8 mouse cellular contexts compared by ENCODE assay signal in the genomic region with DNA sequence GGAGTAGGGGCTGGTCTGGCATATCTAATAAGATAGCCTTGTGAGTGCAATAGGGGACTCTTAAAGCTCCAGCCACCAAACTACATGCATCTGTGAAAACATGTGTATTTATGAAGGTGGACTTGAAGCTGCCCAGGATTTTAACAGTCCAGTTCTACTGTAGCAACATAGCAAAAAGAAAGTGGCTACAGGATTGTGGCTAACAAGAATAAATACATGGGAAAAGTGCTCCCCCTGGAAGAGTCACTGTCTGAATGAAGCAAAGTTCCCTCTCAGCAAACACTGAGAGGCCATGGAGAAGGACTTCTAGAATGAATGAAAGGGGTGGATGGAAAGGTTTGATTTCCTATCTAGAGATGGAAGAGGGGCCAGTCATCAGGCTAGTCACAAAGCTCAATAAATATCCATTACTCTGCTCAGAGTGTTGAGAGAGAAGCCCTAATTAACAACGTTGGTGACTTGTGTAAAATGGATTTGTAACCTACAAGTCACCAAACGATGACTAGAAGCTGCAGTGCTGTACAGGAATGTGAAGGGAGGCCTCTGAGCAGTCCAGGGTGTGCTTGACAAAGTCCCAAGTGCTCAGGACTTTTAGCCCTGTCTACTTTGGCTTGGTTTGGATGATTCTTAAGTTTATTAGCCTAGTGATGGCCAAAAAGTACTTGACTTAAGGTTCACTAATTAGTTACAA. TPM values are rescaled to one million over a fixed set of nuclear protein-coding genes. Genes with fewer than 3 reads are reported as not detected.
DNase-seq lines count a peak whose midpoint lies in the region; ATAC-seq and TF ChIP-seq lines count a peak whose summit lies in the region.

No protein-coding gene starts in this region.

- H3K9me3 ChIP-seq in lung, embryonic 14.5 days (ENCODE audit: low read depth, low read length): no peaks in the 10 kb centered on the region
- H3K9me3 ChIP-seq in forebrain, embryonic 11.5 days (ENCODE audit: control insufficient read depth, low read length): no peaks in the 10 kb centered on the region
- H3K9me3 ChIP-seq in limb, embryonic 11.5 days (ENCODE audit: control insufficient read depth, low read length): no peaks in the 10 kb centered on the region
- H3K9me3 ChIP-seq in neural tube, embryonic 15.5 days (replicated peaks): no peaks in the 10 kb centered on the region

- peaks cover 24% of the 10 kb centered on the region; the same call in 1 of the 2 replicates for H3K4me1 ChIP-seq in lung, embryonic 14.5 days (ENCODE audit: insufficient read depth)
- H3K4me1 ChIP-seq in forebrain, embryonic 11.5 days (replicated peaks; ENCODE audit: control insufficient read depth, insufficient read depth, low read length): peaks cover 11% of the 10 kb centered on the region
- H3K4me1 ChIP-seq in limb, embryonic 11.5 days (ENCODE audit: control insufficient read depth, insufficient read depth, low read length): peaks cover 9% of the 10 kb centered on the region
- peaks cover 57% of the 10 kb centered on the region for H3K4me1 ChIP-seq in neural tube, embryonic 15.5 days

- 20% methylated on average over 2 of the region's 2 CpGs for WGBS in lung, embryonic 14.5 days
- 66% methylated on average over 2 of the region's 2 CpGs for WGBS in forebrain, embryonic 11.5 days
- 35% methylated on average over 2 of the region's 2 CpGs for WGBS in limb, embryonic 11.5 days
- 44% methylated on average over 2 of the region's 2 CpGs for WGBS in neural tube, embryonic 15.5 days

- TF ChIP-seq CTCF in lung, embryonic 14.5 days (IDR thresholded peaks at IDR 0.05; ENCODE audit: low read depth): no peak

- H3K4me2 ChIP-seq in lung, embryonic 14.5 days: peak overlapping the region; percentile 69
- H3K4me2 ChIP-seq in forebrain, embryonic 11.5 days (ENCODE audit: low read depth, low read length, severe bottlenecking): peak overlapping the region; percentile 64
- peak overlapping the region; percentile 93 for H3K4me2 ChIP-seq in limb, embryonic 11.5 days (ENCODE audit: low read depth, severe bottlenecking)
- peak overlapping the region; percentile 84 for H3K4me2 ChIP-seq in neural tube, embryonic 15.5 days

- H3K9ac ChIP-seq in lung, embryonic 14.5 days: peak overlapping the region; percentile 100
- H3K9ac ChIP-seq in forebrain, embryonic 11.5 days (ENCODE audit: low read length): peak overlapping the region; percentile 99
- peak overlapping the region; percentile 98 for H3K9ac ChIP-seq in limb, embryonic 11.5 days (ENCODE audit: low read length)
- H3K9ac ChIP-seq in neural tube, embryonic 15.5 days (replicated peaks): peak overlapping the region; percentile 98

- H3K36me3 ChIP-seq in lung, embryonic 14.5 days (ENCODE audit: insufficient read depth): peaks cover 55% of the 10 kb centered on the region
- peaks cover 15% of the 10 kb centered on the region for H3K36me3 ChIP-seq in forebrain, embryonic 11.5 days (ENCODE audit: control insufficient read depth, insufficient read depth, low read length)
- peaks cover 4% of the 10 kb centered on the region; the same call in 1 of the 2 replicates for H3K36me3 ChIP-seq in limb, embryonic 11.5 days (ENCODE audit: control insufficient read depth, insufficient read depth, low read length)
- peaks cover 29% of the 10 kb centered on the region for H3K36me3 ChIP-seq in neural tube, embryonic 15.5 days

- H3K27me3 ChIP-seq in lung, embryonic 14.5 days (ENCODE audit: insufficient read depth, low read length): no peaks in the 10 kb centered on the region
- no peaks in the 10 kb centered on the region for H3K27me3 ChIP-seq in forebrain, embryonic 11.5 days (ENCODE audit: control insufficient read depth, insufficient read depth, low read length)
- no peaks in the 10 kb centered on the region for H3K27me3 ChIP-seq in limb, embryonic 11.5 days (ENCODE audit: control insufficient read depth, insufficient read depth, low read length)
- no peaks in the 10 kb centered on the region for H3K27me3 ChIP-seq in neural tube, embryonic 15.5 days (replicated peaks)

- H3K4me3 ChIP-seq in lung, embryonic 14.5 days (ENCODE audit: low read depth, low read length): peak overlapping the region; percentile 99
- H3K4me3 ChIP-seq in forebrain, embryonic 11.5 days (ENCODE audit: low read depth, low read length): peak overlapping the region; percentile 99
- peak overlapping the region; percentile 100 for H3K4me3 ChIP-seq in limb, embryonic 11.5 days (ENCODE audit: low read depth, low read length)
- peak overlapping the region; percentile 92 for H3K4me3 ChIP-seq in neural tube, embryonic 15.5 days (replicated peaks)

- no peak for ATAC-seq in lung, embryonic 14.5 days (ENCODE audit: insufficient read depth)
- no peak for ATAC-seq in forebrain, embryonic 11.5 days (replicated peaks; ENCODE audit: low FRiP score)
- no peak for ATAC-seq in limb, embryonic 11.5 days (ENCODE audit: insufficient number of reproducible peaks, low FRiP score, low TSS enrichment, low read depth)
- no peak for ATAC-seq in neural tube, embryonic 15.5 days (ENCODE audit: low FRiP score)

- DNase-seq in lung, embryonic 14.5 days: no peak
- DNase-seq in lung, postnatal 4 days: no peak
- no peak for DNase-seq in forebrain, embryonic 11.5 days (ENCODE audit: low spot score)
- DNase-seq in limb, embryonic 11.5 days (ENCODE audit: low spot score): no peak
- DNase-seq in gastrocnemius, postnatal 4 days (ENCODE audit: low spot score in 2 of 2): no peak
- DNase-seq in adrenal gland, postnatal 36 days: no peak
- DNase-seq in right cerebral cortex, postnatal 4 days: no peak

- 0 out of 2 replicates have a peak overlapping the region, but pooled peaks have one; percentile 3 for H3K27ac ChIP-seq in lung, embryonic 14.5 days (ENCODE audit: low read depth)
- H3K27ac ChIP-seq in forebrain, embryonic 11.5 days (ENCODE audit: low read depth, low read length): no peak overlapping the region
- H3K27ac ChIP-seq in limb, embryonic 11.5 days (replicated peaks; ENCODE audit: low read depth, low read length): no peak overlapping the region
- peak overlapping the region; percentile 99; the same call in 1 of the 2 replicates for H3K27ac ChIP-seq in neural tube, embryonic 15.5 days (replicated peaks)

RNA-seq across cellular contexts. Expression of gene Mcl1, which starts 2.3 kb away (rescaled TPM):
- polyA plus RNA-seq in lung, embryonic 14.5 days (2014; fragmentation: Nextera tagmentation; extraction: Ambion mirVana): 82.3 and 83.2 TPM in 2 replicates
- polyA plus RNA-seq in forebrain, embryonic 11.5 days (2014; fragmentation: Nextera tagmentation; extraction: Ambion mirVana): 66.8 and 69.9 TPM in 2 replicates
- 63.2 and 67.9 TPM in 2 replicates for polyA plus RNA-seq in limb, embryonic 11.5 days (2014; fragmentation: Nextera tagmentation; extraction: Ambion mirVana)
- polyA plus RNA-seq in neural tube, embryonic 15.5 days (2015; fragmentation: Nextera tagmentation; extraction: Ambion mirVana): 41.4 and 42.0 TPM in 2 replicates
- total RNA-seq in gastrocnemius, postnatal 4 days (2021): 100 to 1,000 TPM in 1 of 2 experiments, 10 to 100 TPM in 1; 90.6 to 107 TPM
- 100 to 1,000 TPM; 199 to 227 TPM for total RNA-seq in adrenal gland, postnatal 36 days (2021)

RNA-seq across cellular contexts. Expression of gene Adamtsl4, which starts 26.8 kb away (rescaled TPM):
- 1.6 and 4.0 TPM in 2 replicates for polyA plus RNA-seq in lung, embryonic 14.5 days (2014; fragmentation: Nextera tagmentation; extraction: Ambion mirVana)
- 0.64 and 1.6 TPM in 2 replicates for polyA plus RNA-seq in forebrain, embryonic 11.5 days (2014; fragmentation: Nextera tagmentation; extraction: Ambion mirVana)
- polyA plus RNA-seq in limb, embryonic 11.5 days (2014; fragmentation: Nextera tagmentation; extraction: Ambion mirVana): 0.29 and 0.71 TPM in 2 replicates
- 1.3 and 1.6 TPM in 2 replicates for polyA plus RNA-seq in neural tube, embryonic 15.5 days (2015; fragmentation: Nextera tagmentation; extraction: Ambion mirVana)
- total RNA-seq in gastrocnemius, postnatal 4 days (2021): 10 to 100 TPM; 28.2 to 36.2 TPM
- 10 to 100 TPM in 1 of 2 experiments, 1 to 10 TPM in 1; 6.5 to 11.1 TPM for total RNA-seq in adrenal gland, postnatal 36 days (2021)

RNA-seq across cellular contexts. Expression of gene Ensa, which starts 36.1 kb away (rescaled TPM):
- polyA plus RNA-seq in lung, embryonic 14.5 days (2014; fragmentation: Nextera tagmentation; extraction: Ambion mirVana): 64.8 and 66.7 TPM in 2 replicates
- 85.1 and 94.3 TPM in 2 replicates for polyA plus RNA-seq in forebrain, embryonic 11.5 days (2014; fragmentation: Nextera tagmentation; extraction: Ambion mirVana)
- 78.7 and 81.8 TPM in 2 replicates for polyA plus RNA-seq in limb, embryonic 11.5 days (2014; fragmentation: Nextera tagmentation; extraction: Ambion mirVana)
- polyA plus RNA-seq in neural tube, embryonic 15.5 days (2015; fragmentation: Nextera tagmentation; extraction: Ambion mirVana): 102 and 109 TPM in 2 replicates
- 10 to 100 TPM; 74.3 to 79.9 TPM for total RNA-seq in gastrocnemius, postnatal 4 days (2021)
- 100 to 1,000 TPM in 1 of 2 experiments, 10 to 100 TPM in 1; 83.6 to 107 TPM for total RNA-seq in adrenal gland, postnatal 36 days (2021)

Comparison
In these comparisons a context has a peak if more than half of its experiments do, and no peak if none do; other contexts are left out.
1. H3K27ac ChIP-seq: peak in lung, embryonic 14.5 days (single experiment) and neural tube, embryonic 15.5 days (single experiment); none in forebrain, embryonic 11.5 days (single experiment) and limb, embryonic 11.5 days (single experiment).
2. Peak in every context shown above with its lines, with median percentiles within 50 percentile points of each other: H3K4me2 ChIP-seq, H3K4me3 ChIP-seq and H3K9ac ChIP-seq.